Mouse (Mus musculus) kidney, postnatal 4 days (tissue): Measurements from ENCODE around the gene 9130213A22Rik.

ENCODE experiments used
- DNase-seq, 2 experiments: peaks; one replicate each; pipeline ENCODE4 v3.0.0; 2021; ENCODE audit warnings: mixed read lengths in 2 of 2

The 9130213A22Rik gene

DNA sequence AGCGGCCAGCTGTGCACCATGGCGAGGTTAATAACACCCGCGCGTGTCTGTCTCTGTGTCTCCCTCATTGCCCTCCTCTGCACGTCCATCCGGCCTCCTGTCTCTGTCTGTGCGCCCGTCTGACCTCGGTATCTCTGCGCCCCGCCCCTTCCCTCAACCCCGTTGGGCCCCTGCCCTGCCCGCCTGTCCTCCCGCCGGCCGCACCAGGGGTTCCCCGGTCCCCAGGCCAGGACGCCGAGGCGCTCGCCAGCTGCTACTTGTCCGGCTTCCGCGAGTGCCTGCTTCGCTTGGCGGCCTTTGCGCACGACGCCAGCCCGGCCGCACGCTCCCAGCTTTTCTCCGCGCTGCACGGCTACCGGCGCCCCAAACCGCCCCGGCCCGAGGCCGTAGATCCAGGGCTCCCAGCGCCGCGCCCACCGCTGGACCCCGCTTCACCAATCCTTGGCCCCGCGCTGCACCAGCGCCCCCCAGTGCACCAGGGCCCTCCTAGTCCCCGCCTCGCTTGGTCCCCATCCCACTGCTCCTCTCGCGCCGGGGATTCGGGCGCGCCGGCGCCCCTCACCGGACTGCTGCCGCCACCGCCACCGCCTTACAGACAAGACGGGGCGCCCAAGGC lies at the start of gene 9130213A22Rik:
TSS of gene 9130213A22Rik (minus strand) at position 254 of the 616 bp plus-strand sequence.
- DNase-seq, result peak; percentile 92 to 95

- DNase-seq, result peak; percentile 85 to 88
Observed at GRCm38 (mm10) chr11:69171626-69172025, 49.2 kb upstream of the 9130213A22Rik start.

DNA sequence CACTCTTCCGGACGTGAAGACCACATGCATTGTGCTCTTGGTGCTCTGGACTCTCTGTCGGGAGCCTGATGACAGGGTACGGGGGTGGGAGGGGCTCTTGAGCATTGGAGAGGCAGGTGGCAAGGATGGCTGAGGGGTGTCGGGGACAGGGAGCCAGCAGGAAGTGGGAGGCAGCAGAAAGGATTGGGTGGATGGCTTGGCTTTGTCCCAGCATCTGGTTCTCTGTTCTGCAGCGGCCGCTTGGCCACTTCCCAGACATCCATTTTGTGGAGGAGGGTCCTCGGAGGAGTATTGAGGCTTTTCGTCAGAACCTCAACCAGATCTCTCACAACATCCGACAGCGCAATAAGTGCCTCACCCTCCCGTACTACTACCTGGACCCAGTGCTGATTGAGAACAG lies 46.9 kb upstream of the 9130213A22Rik start:
- DNase-seq, result peak; percentile 14 to 42

DNA sequence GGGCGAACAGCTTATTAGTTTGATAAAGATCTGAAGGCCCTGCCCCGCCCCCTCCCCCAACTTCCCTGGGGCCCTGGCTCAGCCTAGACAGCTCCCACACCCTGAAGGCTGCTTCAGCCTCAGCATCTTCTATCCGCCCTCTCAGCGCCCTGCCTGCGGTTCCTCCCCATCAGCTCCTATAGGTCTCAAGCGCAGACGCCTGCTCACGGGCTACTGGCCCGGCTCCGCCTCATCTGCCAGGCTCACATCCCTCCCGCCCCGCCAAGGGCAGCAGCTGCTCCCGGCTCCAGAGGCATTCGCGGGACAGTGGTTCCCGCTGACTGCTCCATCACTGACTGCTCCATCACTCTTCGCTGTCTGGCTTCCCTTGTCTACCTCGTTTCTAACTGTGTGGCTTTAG lies 34.4 kb upstream of the 9130213A22Rik start, which contains the start of gene Alox12b:
TSS of gene Alox12b (plus strand) at position 190 of the 400 bp plus-strand sequence.
- peak; percentile 54 to 66 for DNase-seq

DNA sequence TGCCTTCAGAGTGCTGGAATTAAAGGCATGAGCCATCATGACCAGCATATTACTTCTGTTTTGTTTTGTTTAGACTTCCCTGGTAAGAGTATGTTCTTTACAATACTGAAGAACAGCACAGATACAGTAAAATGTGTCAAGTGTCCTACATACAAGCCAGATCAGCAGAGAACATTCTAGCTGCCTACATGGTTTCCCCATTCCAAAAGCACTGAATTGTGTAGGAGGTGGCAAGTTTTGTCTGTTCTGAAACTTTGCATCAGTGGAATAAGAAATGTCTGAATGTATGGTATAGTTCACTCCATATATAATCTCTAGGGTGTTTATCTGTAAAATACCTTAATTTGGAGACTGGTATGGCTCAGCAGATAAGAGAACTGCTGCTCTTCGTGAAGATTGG lies 33.0 kb upstream of the 9130213A22Rik start:
- DNase-seq, result no peak

GRCm38 (mm10) chr11:69153831-69154230 lies 31.4 kb upstream of the 9130213A22Rik start:
- DNase-seq, result no peak

GRCm38 (mm10) chr11:69151004-69151403 lies 28.6 kb upstream of the 9130213A22Rik start:
- DNase-seq, result no peak

GRCm38 (mm10) chr11:69150444-69150843 lies 28.1 kb upstream of the 9130213A22Rik start:
- DNase-seq, result peak; percentile 90 to 91

DNA sequence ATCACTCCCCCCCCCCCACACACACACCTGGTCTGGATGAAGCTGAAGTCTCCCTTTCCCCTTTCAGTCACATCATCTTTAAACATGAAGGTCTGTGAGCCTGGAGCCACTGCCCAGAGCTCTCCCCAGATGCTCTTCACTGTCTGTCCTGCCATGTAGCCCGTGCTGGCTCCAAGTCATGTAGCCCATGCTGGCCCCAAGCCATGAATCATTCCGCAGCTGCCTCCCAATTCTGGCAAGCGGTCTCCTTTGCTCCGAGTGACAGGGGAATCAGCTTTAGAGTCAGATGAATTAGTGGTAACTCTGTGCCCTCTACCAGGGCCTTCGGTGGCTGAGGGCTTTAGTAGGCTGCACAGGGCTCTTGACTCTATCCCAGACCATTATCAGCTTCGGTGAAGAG lies 27.3 kb upstream of the 9130213A22Rik start:
- no peak for DNase-seq

DNA sequence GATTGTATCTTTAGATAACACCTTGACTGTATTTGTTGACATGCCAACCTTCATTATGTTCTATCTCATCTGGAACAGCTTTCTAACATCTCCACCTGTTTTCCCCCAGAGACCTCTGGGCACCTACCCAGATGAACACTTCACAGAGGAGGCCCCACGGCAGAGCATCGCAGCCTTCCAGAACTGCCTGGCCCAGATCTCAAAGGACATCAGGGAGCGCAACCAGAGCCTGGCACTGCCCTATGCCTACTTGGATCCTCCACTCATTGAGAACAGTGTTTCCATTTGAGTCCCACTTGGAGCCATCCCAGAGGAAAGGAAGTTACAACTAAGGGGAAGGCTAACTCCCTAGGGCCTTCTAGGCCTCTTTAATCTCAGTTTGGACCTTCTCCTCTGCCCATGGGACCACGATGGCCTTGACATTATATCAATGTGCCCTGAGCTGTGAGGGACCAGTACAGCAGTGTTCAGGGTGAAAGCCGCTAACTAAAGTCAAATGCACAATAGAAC lies 26.1 kb upstream of the 9130213A22Rik start:
- DNase-seq, result no peak

DNA sequence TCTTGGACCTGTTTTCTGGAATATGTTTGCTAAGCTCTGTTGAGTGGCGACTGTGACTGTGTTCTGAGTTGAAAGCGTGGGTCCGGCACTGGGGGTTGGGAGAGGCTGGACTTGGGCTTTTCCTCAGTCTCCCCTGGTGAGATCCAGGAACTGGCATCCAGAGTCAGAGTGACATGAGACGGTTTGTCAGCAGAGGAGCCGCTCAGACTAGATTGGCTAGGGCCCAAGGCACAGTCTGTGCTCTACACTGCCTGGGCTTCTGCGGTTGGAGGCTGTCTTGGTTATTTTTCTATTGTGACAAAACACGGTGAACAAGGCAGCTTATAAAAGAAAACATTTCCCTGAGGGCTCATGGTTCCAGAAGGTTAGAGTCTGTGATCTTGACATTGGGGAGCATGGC lies 25.2 kb upstream of the 9130213A22Rik start:
- no peak for DNase-seq

- DNase-seq, result no peak
Observed at GRCm38 (mm10) chr11:69135361-69135760, 13.0 kb upstream of the 9130213A22Rik start.

- DNase-seq, result no peak
Observed at GRCm38 (mm10) chr11:69134622-69134968, 12.2 kb upstream of the 9130213A22Rik start.

- peak; percentile 71 to 80 for DNase-seq
Observed at GRCm38 (mm10) chr11:69133923-69134621, 11.7 kb upstream of the 9130213A22Rik start.

DNA sequence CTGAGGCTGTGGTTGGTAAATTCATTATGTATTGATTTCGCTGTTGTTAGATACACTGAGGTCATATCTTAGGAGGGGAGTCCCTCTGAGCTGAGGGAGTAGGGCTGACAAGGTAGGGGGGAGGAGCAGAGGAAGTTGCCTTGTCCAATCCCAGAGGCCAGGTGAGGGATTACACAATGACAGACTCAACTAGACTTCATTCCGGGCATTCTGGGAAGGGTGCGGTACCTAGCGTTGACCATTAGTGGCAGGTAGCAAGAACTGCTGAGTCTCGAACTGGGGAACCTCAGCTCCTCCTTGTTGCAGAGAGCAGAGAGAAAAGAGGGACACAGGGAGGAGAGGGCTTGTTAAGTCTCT lies 11.2 kb upstream of the 9130213A22Rik start:
- DNase-seq, result no peak

- DNase-seq, result no peak
Observed at GRCm38 (mm10) chr11:69128426-69129122, 6.2 kb upstream of the 9130213A22Rik start.

GRCm38 (mm10) chr11:69126706-69127095 lies 4.3 kb upstream of the 9130213A22Rik start:
- DNase-seq, result no peak

GRCm38 (mm10) chr11:69125919-69126705 lies 3.7 kb upstream of the 9130213A22Rik start:
- DNase-seq, result peak in 1 of 2 experiments; percentile 31

- no peak for DNase-seq
Observed at GRCm38 (mm10) chr11:69125852-69125918, 3.3 kb upstream of the 9130213A22Rik start, which contains the start of gene Aloxe3. Gene Aloxe3, plus strand, starts transcription at chr11:69125896.

GRCm38 (mm10) chr11:69125041-69125851 lies 2.9 kb upstream of the 9130213A22Rik start:
- DNase-seq, result peak; percentile 80 to 89

- peak; percentile 70 to 78 for DNase-seq
Observed at GRCm38 (mm10) chr11:69124498-69124847, 2.1 kb upstream of the 9130213A22Rik start.

DNA sequence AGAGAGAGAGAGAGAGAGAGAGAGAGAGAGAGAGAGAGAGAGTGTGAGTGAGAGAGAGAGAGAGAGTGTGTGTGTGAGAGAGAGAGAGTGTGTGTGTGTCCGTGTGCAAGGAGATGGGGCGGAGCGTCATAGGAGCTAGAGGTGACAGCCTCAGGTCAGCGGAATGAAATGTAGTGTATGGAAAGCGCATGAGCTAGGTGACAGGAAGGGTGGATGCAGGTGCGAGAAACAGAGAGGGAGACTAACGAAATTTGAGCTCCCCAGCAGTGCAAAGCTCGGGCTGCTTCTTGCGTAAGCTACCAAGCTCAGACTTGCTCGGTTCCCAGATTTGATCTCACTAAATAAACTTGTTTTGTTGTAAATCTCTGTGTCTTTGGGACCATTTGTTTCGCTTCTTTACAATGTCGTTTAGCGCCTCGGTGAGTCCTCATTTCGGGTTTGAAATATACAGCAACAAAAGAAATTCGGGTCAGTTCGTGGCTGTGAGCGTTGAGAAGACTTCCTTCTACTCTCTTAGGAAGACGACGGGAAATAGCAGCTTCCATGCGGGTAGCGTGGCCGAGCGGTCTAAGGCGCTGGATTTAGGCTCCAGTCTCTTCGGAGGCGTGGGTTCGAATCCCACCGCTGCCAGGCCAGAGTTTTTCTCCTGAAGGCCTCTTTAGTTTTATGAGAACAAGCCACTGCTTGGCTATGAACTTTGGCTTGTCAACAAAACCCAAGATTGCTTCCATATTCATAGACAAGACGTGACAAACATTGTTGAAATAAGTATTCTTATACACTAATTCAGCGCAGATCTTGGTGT lies 1.5 kb upstream of the 9130213A22Rik start:
- DNase-seq, result peak; percentile 90 to 93
